Mouse (Mus musculus): Measurements from ENCODE around the gene Nisch.

Nisch gene

DNA sequence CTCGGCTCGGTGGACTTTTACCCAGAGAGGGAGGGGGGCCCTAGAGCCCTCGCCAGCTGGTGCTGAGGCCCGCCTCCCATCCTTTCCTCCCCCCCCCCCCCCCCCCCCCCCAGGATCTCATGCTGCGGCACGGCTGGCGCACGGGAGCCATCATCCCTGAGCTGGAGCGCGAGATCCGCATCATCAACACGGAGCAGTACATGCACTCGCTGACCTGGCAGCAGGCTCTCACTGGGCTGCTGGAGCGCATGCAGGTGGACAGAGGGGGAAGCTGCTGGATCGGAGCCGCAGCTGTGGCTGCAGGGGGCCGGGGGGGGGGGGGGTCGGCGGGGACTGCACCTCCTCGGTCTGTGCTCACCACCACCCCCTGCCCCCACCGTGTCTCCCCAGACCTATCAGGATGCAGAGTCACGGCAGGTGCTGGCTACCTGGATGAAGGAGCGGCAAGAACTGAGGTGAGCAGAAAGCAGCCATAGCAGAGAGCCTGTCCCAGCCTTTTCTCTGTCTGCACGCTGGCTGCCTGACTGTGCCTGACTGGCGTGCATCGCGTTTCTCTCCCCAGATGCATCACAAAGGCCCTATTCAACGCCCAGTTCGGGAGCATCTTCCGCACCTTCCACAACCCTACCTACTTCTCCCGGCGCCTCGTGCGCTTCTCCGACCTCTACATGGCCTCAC, 78.4 kb downstream of the Nisch start:
- Histone ChIP-seq H3K36me3 (ENCODE audit: control insufficient read depth, insufficient read depth, low read length, poor library complexity, severe bottlenecking) (no peaks in the 10 kb centered on the region), H3K27me3 (ENCODE audit: control insufficient read depth, insufficient read depth, low read length, poor library complexity, severe bottlenecking) (no peaks in the 10 kb centered on the region)
- no peak for DNase-seq (ENCODE audit: low read depth, low spot score)

DNA sequence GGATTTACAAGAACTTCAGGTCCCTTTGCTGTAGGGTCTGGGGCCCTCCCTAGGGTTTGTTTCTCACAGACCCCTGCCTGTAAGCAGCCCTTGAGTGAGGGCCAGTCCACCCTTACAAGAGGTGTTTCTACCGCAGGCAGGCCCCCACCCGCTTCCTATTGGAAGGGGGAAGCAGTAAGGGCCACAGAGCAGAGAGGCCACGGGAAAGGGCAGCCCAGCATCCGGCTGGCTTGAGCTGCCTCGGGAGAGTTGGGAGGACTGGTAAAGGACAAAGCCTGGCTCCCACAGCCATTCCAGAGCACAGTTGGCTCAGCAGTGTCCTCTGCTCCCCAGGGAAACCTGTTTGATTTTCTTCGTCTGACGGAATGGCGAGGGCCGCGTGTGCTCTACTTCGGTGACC, 79.0 kb downstream of the Nisch start:
- no peak for DNase-seq (ENCODE audit: low read depth, low spot score)
- no peaks in the 10 kb centered on the region for H3K36me3 ChIP-seq (ENCODE audit: control insufficient read depth, insufficient read depth, low read length, poor library complexity, severe bottlenecking)
- H3K27me3 ChIP-seq (ENCODE audit: control insufficient read depth, insufficient read depth, low read length, poor library complexity, severe bottlenecking): no peaks in the 10 kb centered on the region

DNA sequence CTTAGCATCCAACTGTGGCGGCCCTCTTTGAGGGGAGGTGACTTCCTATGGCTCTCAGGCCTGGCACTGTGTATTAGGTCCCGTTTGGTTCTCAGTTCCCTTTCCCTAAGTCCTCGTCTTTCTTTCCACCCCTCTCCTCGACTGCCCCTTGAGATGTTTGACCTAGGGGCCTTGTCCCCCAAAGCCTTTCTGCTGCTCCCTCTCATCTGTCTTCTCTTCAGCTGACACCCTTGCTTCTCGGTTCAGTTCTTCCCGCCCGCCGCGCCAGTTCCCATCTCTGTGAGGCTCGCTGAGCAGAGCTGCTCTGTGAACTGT, 79.5 kb downstream of the Nisch start:
- no peak for DNase-seq (ENCODE audit: low read depth, low spot score)
- no peaks in the 10 kb centered on the region for H3K27me3 ChIP-seq (ENCODE audit: control insufficient read depth, insufficient read depth, low read length, poor library complexity, severe bottlenecking)
- no peaks in the 10 kb centered on the region for H3K36me3 ChIP-seq (ENCODE audit: control insufficient read depth, insufficient read depth, low read length, poor library complexity, severe bottlenecking)

DNA sequence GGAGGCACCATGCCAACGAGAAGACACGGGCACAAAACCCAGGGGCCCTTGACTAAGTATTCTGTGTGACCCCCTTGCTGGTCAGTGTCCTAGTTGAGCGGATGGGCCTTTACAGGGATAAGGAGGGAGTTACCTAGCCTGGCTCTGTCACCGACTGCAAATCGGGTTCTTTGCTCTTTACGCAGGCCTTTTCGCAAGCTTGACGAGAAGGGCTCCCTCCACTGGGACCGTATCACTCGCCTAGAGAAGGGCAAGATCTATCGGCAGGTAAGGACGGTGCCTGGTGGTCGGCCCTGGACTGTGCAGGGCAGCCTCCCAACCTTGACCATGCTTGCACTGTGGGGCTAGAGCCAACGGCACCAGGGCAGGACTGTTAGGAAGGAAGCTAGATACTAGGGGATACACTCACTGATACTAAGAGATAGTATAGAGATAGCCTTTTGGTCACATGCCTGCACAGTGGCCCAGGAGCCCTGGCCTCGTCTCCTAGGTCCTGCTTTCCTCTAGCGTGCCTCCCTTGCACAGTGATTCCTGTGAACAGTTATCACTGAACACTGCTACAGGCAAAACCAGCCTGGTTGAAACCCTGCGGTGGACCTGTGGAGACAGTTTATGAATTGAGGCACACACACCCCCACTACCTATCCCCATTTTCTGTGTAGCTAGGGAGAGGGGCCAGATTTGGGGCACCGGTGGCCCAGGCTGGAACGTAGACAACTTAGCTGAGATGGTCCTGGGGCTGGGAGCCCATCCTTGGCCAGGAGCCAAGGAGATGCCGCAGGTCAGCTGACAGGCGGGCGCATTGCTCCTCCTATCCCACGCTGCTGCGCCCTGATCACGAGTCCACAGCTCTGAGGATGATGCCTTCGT, 80.1 kb downstream of the Nisch start:
- Histone ChIP-seq H3K36me3 (ENCODE audit: control insufficient read depth, insufficient read depth, low read length, poor library complexity, severe bottlenecking) (no peaks in the 10 kb centered on the region), H3K27me3 (ENCODE audit: control insufficient read depth, insufficient read depth, low read length, poor library complexity, severe bottlenecking) (no peaks in the 10 kb centered on the region)
- no peak for DNase-seq (ENCODE audit: low read depth, low spot score)

DNA sequence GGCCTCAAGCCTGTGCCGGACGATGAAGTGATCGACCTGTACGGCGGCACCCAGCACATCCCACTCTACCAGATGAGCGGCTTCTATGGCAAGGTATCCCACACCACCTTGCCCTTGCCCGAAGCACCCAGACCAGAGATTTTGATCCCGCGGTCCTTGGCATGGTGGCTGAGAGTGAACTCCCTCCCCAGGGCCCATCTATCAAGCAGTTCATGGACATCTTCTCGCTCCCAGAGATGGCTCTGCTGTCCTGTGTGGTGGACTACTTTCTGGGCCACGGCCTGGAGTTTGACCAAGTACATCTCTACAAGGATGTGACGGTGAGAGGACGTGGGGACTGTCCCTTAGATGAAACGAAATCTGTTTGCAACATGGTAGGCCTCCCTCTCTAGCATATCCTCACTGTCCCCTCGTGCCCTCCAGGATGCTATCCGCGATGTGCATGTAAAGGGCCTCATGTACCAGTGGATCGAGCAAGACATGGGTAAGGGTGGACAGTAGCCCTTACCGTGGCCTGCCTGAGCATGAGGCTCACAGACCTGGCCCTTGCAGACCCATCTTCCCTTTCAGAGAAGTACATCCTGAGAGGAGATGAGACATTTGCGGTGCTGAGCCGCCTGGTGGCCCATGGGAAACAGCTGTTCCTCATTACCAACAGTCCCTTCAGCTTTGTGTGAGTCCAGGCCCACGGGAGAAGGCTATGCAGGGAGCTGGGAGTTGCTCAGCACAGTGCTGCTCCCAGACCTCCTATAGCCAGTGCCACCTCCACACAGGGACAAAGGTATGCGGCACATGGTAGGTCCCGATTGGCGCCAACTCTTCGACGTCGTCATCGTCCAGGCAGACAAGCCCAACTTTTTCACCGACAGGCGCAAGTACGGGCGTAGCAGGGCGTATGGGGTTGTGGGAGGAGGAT, 81.0 kb downstream of the Nisch start:
- H3K36me3 ChIP-seq (ENCODE audit: control insufficient read depth, insufficient read depth, low read length, poor library complexity, severe bottlenecking): no peaks in the 10 kb centered on the region
- no peaks in the 10 kb centered on the region for H3K27me3 ChIP-seq (ENCODE audit: control insufficient read depth, insufficient read depth, low read length, poor library complexity, severe bottlenecking)
- no peak for DNase-seq (ENCODE audit: low read depth, low spot score)

DNA sequence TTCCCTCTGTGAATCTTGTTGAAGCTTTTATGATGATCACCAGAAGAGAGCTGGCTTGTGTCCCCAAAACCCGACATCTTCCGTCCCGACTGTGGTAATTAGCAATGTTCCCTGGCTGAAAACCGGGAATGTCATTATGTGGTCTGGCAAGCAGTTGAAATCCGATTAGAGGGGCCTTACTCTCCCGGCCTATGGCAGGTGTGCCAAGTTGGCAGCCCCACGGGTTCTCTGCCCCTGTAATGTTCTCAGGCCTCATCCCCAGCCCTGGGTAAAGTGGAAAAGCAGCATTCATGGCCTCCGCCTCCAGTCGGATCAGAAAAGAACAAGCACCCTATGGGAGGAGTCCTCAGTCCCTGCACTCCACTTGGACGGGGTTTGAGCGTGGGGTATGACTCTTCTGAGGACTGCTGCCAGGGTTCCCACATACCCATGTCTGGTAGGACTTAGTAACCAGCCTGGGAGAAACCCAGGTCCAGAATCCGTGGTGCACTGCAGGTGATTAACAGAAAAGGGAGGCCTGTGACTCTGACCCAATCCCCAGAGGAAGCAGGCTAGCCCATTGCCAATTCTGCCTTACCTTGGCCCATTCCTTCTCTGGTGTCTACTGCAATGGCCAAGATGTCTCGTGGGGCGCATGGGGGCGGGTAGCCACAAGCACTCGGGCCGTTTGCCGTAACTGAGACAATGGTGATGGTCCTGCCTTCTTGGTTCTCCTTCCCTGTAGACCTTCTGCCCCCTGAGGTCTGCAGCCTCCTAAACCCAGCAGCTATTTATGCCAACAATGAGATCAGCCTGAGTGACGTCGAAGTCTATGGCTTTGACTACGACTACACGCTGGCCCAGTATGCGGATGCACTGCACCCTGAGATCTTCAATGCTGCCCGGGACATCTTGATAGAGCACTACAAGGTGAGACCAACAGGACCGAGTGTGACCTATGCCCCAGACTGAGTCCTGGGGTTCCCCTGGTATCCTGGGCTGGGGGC, 82.4 kb downstream of the Nisch start:
- DNase-seq (ENCODE audit: low read depth, low spot score): no peak
- Histone ChIP-seq H3K27me3 (ENCODE audit: control insufficient read depth, insufficient read depth, low read length, poor library complexity, severe bottlenecking) (no peaks in the 10 kb centered on the region), H3K36me3 (ENCODE audit: control insufficient read depth, insufficient read depth, low read length, poor library complexity, severe bottlenecking) (no peaks in the 10 kb centered on the region)

DNA sequence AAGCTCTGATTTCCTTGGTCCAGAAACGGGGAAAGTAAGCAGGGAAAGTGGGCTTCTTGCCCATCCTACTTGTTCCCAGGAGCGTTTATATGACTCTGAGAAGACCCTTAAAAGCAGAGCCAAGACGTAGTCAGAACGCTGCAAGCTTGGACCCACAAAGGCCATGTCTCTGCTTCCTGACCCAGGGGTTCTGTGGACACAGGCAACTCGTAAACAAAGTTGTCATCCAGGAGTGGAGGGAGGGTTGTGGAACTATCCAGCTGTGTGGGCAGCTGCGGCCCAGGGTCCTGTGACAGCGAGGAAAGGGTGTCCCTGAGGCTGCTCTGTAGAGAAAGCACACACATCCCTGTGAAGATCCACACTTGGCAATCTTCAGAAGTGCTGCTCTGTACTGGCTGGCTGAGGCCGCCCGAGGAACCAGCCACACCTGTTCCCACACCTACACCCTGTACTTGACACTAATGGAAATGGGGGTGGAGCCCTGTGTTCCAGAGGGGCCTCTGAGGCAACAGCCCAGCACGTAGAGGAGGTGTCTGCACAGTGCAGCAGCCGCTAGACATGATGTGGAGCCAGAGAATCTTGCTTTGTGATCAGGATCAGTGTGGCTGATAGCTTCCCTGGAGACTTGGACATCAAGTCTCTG, 83.6 kb downstream of the Nisch start:
- no peaks in the 10 kb centered on the region for H3K27me3 ChIP-seq (ENCODE audit: control insufficient read depth, insufficient read depth, low read length, poor library complexity, severe bottlenecking)
- no peak for DNase-seq (ENCODE audit: low read depth, low spot score)
- no peaks in the 10 kb centered on the region for H3K36me3 ChIP-seq (ENCODE audit: control insufficient read depth, insufficient read depth, low read length, poor library complexity, severe bottlenecking)

DNA sequence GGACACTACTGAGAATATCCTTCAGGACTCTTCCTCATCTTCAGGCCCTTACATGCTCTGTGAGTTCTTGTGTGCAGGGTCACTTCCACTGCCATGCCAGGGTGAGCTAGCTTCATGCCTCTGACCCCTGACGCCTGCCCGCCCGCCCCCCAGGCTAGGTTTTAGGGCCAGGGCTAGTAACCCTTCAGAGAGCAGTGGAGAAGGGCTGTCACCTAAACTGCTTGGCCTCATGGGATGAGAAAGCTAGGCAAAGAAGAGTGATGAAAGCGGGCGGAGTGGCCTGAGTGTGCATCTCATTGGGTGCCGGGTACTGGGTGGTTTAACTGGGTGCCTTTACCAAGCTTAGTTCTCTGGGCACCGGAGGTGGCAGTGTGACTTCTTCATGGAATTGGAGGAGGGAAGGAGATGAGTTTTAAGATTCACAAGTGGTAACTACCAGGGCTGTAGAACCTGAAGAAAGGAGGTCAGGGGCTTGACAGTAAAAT, 84.2 kb downstream of the Nisch start:
- DNase-seq (ENCODE audit: low read depth, low spot score): no peak
- Histone ChIP-seq H3K36me3 (ENCODE audit: control insufficient read depth, insufficient read depth, low read length, poor library complexity, severe bottlenecking) (no peaks in the 10 kb centered on the region), H3K27me3 (ENCODE audit: control insufficient read depth, insufficient read depth, low read length, poor library complexity, severe bottlenecking) (no peaks in the 10 kb centered on the region)

DNA sequence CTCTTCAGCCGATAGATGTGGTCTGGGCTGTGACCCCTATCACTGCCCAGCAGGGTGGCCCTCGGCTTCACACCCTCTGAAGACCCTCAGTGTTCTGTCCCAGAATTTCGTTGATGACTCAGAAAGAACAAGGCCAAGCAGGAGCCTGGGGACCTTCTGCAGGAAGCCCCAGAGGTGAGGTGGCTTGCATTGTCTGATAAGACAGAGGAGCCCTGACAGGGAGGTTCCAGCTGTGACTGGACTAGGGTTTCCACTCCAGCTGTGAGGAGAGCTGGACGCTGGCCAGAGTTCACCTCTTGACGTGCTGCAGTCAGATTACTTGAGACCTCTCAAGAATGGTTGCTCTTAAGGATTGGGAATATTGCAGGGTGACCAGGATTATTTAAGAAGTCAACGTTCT, 84.7 kb downstream of the Nisch start:
- no peak for DNase-seq (ENCODE audit: low read depth, low spot score)
- no peaks in the 10 kb centered on the region for H3K36me3 ChIP-seq (ENCODE audit: control insufficient read depth, insufficient read depth, low read length, poor library complexity, severe bottlenecking)
- H3K27me3 ChIP-seq (ENCODE audit: control insufficient read depth, insufficient read depth, low read length, poor library complexity, severe bottlenecking): no peaks in the 10 kb centered on the region

DNA sequence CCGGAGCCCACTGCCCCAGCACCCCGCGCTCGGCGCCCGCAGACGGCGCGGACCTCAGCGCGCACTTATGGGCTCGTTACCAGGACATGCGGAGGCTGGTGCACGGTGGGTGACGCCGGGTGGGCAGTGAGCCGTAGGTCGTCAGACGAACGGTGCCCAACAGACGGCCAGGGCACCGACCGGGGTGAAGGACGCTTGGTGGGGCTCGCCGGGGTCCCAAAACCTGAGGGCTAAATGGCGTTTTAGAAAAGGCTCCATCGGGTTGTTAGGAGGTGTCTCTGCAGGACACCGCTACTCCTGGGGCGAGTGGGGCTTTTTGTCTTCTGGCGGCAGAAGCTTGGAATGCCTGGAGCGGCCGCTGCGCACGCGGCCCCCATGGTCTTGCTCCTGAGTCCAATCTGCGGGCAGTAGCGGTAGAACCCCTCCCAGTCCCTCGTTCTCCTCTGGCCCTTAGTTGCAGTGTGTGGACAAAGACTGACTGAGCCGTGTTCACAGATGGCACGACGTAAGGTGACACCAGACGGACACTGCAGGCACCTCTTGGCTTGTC, 85.4 kb downstream of the Nisch start:
- Histone ChIP-seq H3K36me3 (ENCODE audit: control insufficient read depth, insufficient read depth, low read length, poor library complexity, severe bottlenecking) (no peaks in the 10 kb centered on the region), H3K27me3 (ENCODE audit: control insufficient read depth, insufficient read depth, low read length, poor library complexity, severe bottlenecking) (no peaks in the 10 kb centered on the region)
- peak; percentile 18 for DNase-seq (ENCODE audit: low read depth, low spot score)

DNA sequence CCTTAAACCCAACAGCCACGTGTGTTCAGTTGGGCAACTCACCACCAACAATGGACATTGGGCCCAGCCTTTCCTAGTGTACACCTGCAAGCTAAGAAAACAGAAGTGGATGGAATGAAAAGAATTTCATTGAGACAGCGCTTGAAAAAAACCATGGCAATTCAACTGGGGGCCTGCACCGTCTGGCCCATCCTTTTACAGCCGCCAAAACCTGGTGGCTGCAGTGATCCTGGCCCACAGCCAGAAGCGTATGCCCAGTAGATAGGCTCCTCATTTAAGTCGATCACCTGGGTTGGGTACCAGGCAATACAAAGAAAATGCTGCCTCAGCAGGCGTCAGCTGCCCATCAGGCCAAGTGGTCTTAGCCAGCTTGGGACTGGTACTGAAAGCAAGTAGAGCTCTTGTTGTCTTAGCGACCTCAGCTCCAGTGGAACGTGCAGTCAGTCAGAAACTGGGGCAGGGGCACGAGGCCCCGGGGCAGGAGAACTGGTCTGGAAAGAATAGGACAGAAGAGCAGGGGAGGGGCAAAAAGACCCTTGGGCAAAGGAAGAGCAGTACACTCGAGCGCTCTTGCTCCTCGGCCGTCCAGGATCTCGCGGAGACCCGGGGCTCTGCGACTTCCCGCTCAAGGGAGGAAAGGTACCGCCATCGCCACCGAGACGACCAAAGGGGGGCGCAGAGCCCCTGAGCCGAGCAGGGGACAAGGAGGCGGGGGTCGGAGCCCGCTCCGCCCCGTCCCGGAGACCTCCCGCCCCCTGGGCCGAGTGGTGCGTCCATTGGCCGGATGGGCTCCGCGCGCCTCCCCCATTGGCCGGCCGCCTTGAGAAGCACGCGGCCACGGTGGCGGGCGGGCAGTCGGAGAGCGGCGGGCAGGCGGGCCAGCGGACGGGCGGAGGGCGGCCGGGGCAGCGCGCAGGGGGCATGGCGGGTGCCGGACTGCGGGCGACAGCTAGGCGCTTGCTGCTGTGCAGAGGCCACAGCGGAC, 86.2 kb downstream of the Nisch start, which contains the start of gene Nt5dc2:
TSS of gene Nt5dc2 (plus strand) at position 818 of the 985 bp plus-strand sequence.
- no peaks in the 10 kb centered on the region for H3K36me3 ChIP-seq (ENCODE audit: control insufficient read depth, insufficient read depth, low read length, poor library complexity, severe bottlenecking)
- H3K27me3 ChIP-seq (ENCODE audit: control insufficient read depth, insufficient read depth, low read length, poor library complexity, severe bottlenecking): no peaks in the 10 kb centered on the region
- peak; percentile 83 for DNase-seq (ENCODE audit: low read depth, low spot score)

Data from splenic B cell, adult 2 months (primary cell).